Mouse (Mus musculus) heart, embryonic 15.5 days (tissue): Measurements from ENCODE around the gene Raf1. TPM values are rescaled to one million over a fixed set of nuclear protein-coding genes. Genes with fewer than 3 reads are reported as not detected.

Experiments used
- ATAC-seq: fragments of 200-750 bp; cut with Nextera tagmentation; replicated peaks from 2 replicates; pipeline ENCODE4 v1.8.0; 2017; ENCODE audit warnings: low read depth, moderate TSS enrichment; ENCODE audit not compliant: insufficient number of reproducible peaks, insufficient read depth, low FRiP score
- H3K27ac ChIP-seq: fragments of 300-500 bp; sonication (generic); 2 replicates; pipeline ENCODE4 v1.5.1; 2015; ENCODE audit warnings: mild to moderate bottlenecking, inconsistent platforms
- H3K27me3 ChIP-seq: fragments of 300-500 bp; sonication (generic); 2 replicates; pipeline ENCODE4 v1.6.1; 2015; ENCODE audit warnings: inconsistent platforms
- H3K36me3 ChIP-seq: fragments of 300-500 bp; sonication (generic); 2 replicates; pipeline ENCODE4 v1.6.1; 2015; ENCODE audit warnings: mild to moderate bottlenecking, inconsistent platforms
- H3K4me1 ChIP-seq: fragments of 300-500 bp; sonication (generic); replicated peaks from 2 replicates; pipeline ENCODE4 v1.6.1; 2015; ENCODE audit warnings: inconsistent platforms
- H3K4me2 ChIP-seq: fragments of 300-500 bp; sonication (generic); 2 replicates; pipeline ENCODE4 v1.6.1; 2015; ENCODE audit warnings: inconsistent platforms, mild to moderate bottlenecking, moderate library complexity
- H3K4me3 ChIP-seq: fragments of 300-500 bp; sonication (generic); 2 replicates; pipeline ENCODE4 v1.5.1; 2015; ENCODE audit warnings: mild to moderate bottlenecking, inconsistent platforms
- H3K9ac ChIP-seq: fragments of 300-500 bp; sonication (generic); 2 replicates; pipeline ENCODE4 v1.6.1; 2015; ENCODE audit warnings: mild to moderate bottlenecking, inconsistent platforms
- H3K9me3 ChIP-seq: fragments of 300-500 bp; sonication (generic); replicated peaks from 2 replicates; pipeline ENCODE4 v1.6.1; 2016; ENCODE audit warnings: inconsistent platforms
- WGBS: fragments of 180-500 bp; shearing (Covaris S2); methylation state at CpG from one replicate; pipeline ENCODE4 v1.1.7; 2015; ENCODE audit warnings: mixed read lengths; 5-methylcytosine and 5-hydroxymethylcytosine counted together
- polyA plus RNA-seq: library from polyadenylated mRNA; unstranded; fragments of >200 nt; fragmentation: Nextera tagmentation; extraction: Ambion mirVana; gene quantifications from 2 replicates; pipeline ENCODE4 v1.2.1, GENCODE M21; 2015

Raf1 gene
- 90.7 and 97.4 TPM in 2 replicates for polyA plus RNA-seq

GRCm38 (mm10) chr6:115676452-115677128 is at the start of gene Raf1:
Raf1 (minus strand) TSS chr6:115676635.
- Histone ChIP-seq H3K9me3 (no peaks in the 10 kb centered on the region), H3K9ac (peak within 1 kb of the TSS; percentile 99), H3K36me3 (no peaks in the 10 kb centered on the region), H3K4me3 (peak within 1 kb of the TSS; percentile 89), H3K4me2 (peak within 1 kb of the TSS; percentile 82), H3K27ac (peak within 1 kb of the TSS; percentile 99), H3K27me3 (no peaks in the 10 kb centered on the region), H3K4me1 (peaks cover 25% of the 10 kb centered on the region)
- ATAC-seq = peak; percentile 99
- under 1% methylated on average over 51 of the region's 51 CpGs for WGBS

GRCm38 (mm10) chr6:115722246-115722645 is 45.8 kb upstream of the Raf1 start:
- no peaks in the 10 kb centered on the region for H3K36me3 ChIP-seq
- no peaks in the 10 kb centered on the region for H3K9me3 ChIP-seq
- ATAC-seq = no peak
- no peaks in the 10 kb centered on the region for H3K27me3 ChIP-seq
- H3K27ac ChIP-seq = peak overlapping the region; percentile 52
- no peak overlapping the region for H3K9ac ChIP-seq
- H3K4me3 ChIP-seq = no peak overlapping the region
- H3K4me2 ChIP-seq = no peak overlapping the region
- 49% methylated on average over 5 of the region's 5 CpGs for WGBS
- H3K4me1 ChIP-seq = peaks cover 20% of the 10 kb centered on the region

GRCm38 (mm10) chr6:115717715-115718558 is 41.5 kb upstream of the Raf1 start:
- Histone ChIP-seq H3K9me3 (no peaks in the 10 kb centered on the region), H3K36me3 (no peaks in the 10 kb centered on the region), H3K27ac (peak overlapping the region; percentile 61), H3K4me3 (peak overlapping the region; percentile 40), H3K9ac (peak overlapping the region; percentile 56), H3K4me2 (peak overlapping the region; percentile 73), H3K27me3 (no peaks in the 10 kb centered on the region), H3K4me1 (peaks cover 27% of the 10 kb centered on the region)
- WGBS = 2% methylated on average over 15 of the region's 15 CpGs
- peak; percentile 88 for ATAC-seq

GRCm38 (mm10) chr6:115717101-115717652 is 40.7 kb upstream of the Raf1 start:
- no peaks in the 10 kb centered on the region for H3K36me3 ChIP-seq
- H3K27me3 ChIP-seq = no peaks in the 10 kb centered on the region
- H3K4me1 ChIP-seq = peaks cover 20% of the 10 kb centered on the region
- ATAC-seq = no peak; the same call in 1 of the 2 replicates
- H3K9ac ChIP-seq = no peak overlapping the region
- no peak overlapping the region for H3K4me3 ChIP-seq
- 19% methylated on average over 8 of the region's 8 CpGs for WGBS
- H3K4me2 ChIP-seq = peak overlapping the region; percentile 73
- no peaks in the 10 kb centered on the region for H3K9me3 ChIP-seq
- peak overlapping the region; percentile 61 for H3K27ac ChIP-seq

- H3K9ac ChIP-seq = no peak overlapping the region
- ATAC-seq = no peak
- WGBS = 69% methylated on average over 3 of the region's 3 CpGs
- no peak overlapping the region for H3K4me2 ChIP-seq
- H3K36me3 ChIP-seq = no peaks in the 10 kb centered on the region
- H3K9me3 ChIP-seq = no peaks in the 10 kb centered on the region
- H3K27me3 ChIP-seq = no peaks in the 10 kb centered on the region
- H3K27ac ChIP-seq = no peak overlapping the region
- no peaks in the 10 kb centered on the region for H3K4me1 ChIP-seq
- no peak overlapping the region for H3K4me3 ChIP-seq
These were observed 34.8 kb upstream of the Raf1 start for GRCm38 (mm10) chr6:115711261-115711660.

GRCm38 (mm10) chr6:115702901-115703300 is 26.5 kb upstream of the Raf1 start:
- Histone ChIP-seq H3K4me2 (no peak overlapping the region), H3K27me3 (no peaks in the 10 kb centered on the region), H3K36me3 (no peaks in the 10 kb centered on the region), H3K4me3 (no peak overlapping the region), H3K27ac (no peak overlapping the region), H3K4me1 (peaks cover 3% of the 10 kb centered on the region), H3K9me3 (no peaks in the 10 kb centered on the region), H3K9ac (no peak overlapping the region)
- no peak for ATAC-seq
- 73% methylated on average over 5 of the region's 5 CpGs for WGBS

- H3K4me1 ChIP-seq = peaks cover 13% of the 10 kb centered on the region
- H3K9me3 ChIP-seq = no peaks in the 10 kb centered on the region
- no peak for ATAC-seq
- H3K9ac ChIP-seq = no peak overlapping the region
- no peaks in the 10 kb centered on the region for H3K27me3 ChIP-seq
- H3K27ac ChIP-seq = no peak overlapping the region
- 60% methylated on average over 11 of the region's 11 CpGs for WGBS
- H3K4me3 ChIP-seq = no peak overlapping the region
- no peak overlapping the region for H3K4me2 ChIP-seq
- no peaks in the 10 kb centered on the region for H3K36me3 ChIP-seq
These were observed 24.9 kb upstream of the Raf1 start for GRCm38 (mm10) chr6:115701302-115701701.

- WGBS = 91% methylated on average over 1 of the region's 1 CpGs
- Histone ChIP-seq H3K4me2 (no peak overlapping the region), H3K27me3 (no peaks in the 10 kb centered on the region), H3K27ac (no peak overlapping the region), H3K4me1 (peaks cover 17% of the 10 kb centered on the region), H3K4me3 (no peak overlapping the region), H3K9me3 (no peaks in the 10 kb centered on the region), H3K9ac (no peak overlapping the region), H3K36me3 (no peaks in the 10 kb centered on the region)
- no peak for ATAC-seq
These were observed 24.3 kb upstream of the Raf1 start for GRCm38 (mm10) chr6:115700778-115701177.

GRCm38 (mm10) chr6:115698699-115699098 is 22.3 kb upstream of the Raf1 start:
- Histone ChIP-seq H3K36me3 (no peaks in the 10 kb centered on the region), H3K9ac (no peak overlapping the region), H3K9me3 (no peaks in the 10 kb centered on the region), H3K27ac (no peak overlapping the region), H3K27me3 (no peaks in the 10 kb centered on the region), H3K4me1 (peaks cover 32% of the 10 kb centered on the region), H3K4me3 (no peak overlapping the region), H3K4me2 (no peak overlapping the region)
- 84% methylated on average over 4 of the region's 4 CpGs for WGBS
- no peak for ATAC-seq

GRCm38 (mm10) chr6:115697739-115698558 is 21.5 kb upstream of the Raf1 start:
- WGBS = 51% methylated on average over 17 of the region's 17 CpGs
- Histone ChIP-seq H3K9ac (no peak overlapping the region), H3K27ac (peak overlapping the region; percentile 99), H3K4me2 (no peak overlapping the region), H3K9me3 (no peaks in the 10 kb centered on the region), H3K27me3 (no peaks in the 10 kb centered on the region), H3K4me3 (no peak overlapping the region), H3K4me1 (peaks cover 36% of the 10 kb centered on the region), H3K36me3 (no peaks in the 10 kb centered on the region)
- ATAC-seq = no peak
